In genomic region chr4:119523575-119523974, GRCm38 (mm10) we compare ENCODE assay signal across 22 mouse cellular contexts. TPM values are rescaled to one million over a fixed set of nuclear protein-coding genes. Genes with fewer than 3 reads are reported as not detected.
A peak's percentile ranks its signal among the peaks of the same experiment; 100 is the strongest.
DNase-seq lines count a peak whose midpoint lies in the region; ATAC-seq and TF ChIP-seq lines count a peak whose summit lies in the region.
"Had no signal": no experiment of that assay in that cellular context is flagged by ENCODE, and none has a peak within 500 bp of the region (broad histone marks: within the 10 kb centered on the region; RNA-seq: fewer than 3 reads in every experiment).

No protein-coding gene starts in this region.

- no peak overlapping the region for H3K4me3 ChIP-seq in forebrain, embryonic 13.5 days
- H3K4me3 ChIP-seq in forebrain, embryonic 11.5 days (ENCODE audit: low read depth, low read length), result no peak overlapping the region
- H3K4me3 ChIP-seq in hindbrain, embryonic 14.5 days (replicated peaks; ENCODE audit: low read length), result no peak overlapping the region
- no peak overlapping the region for H3K4me3 ChIP-seq in midbrain, embryonic 15.5 days
- no peak overlapping the region for H3K4me3 ChIP-seq in left cerebral cortex, adult 2 months
- H3K4me3 ChIP-seq: heart, embryonic 15.5 days; limb, embryonic 12.5 days; liver, embryonic 15.5 days had no signal

- H3K9ac ChIP-seq in forebrain, embryonic 13.5 days, result no peak overlapping the region
- H3K9ac ChIP-seq in forebrain, embryonic 11.5 days (ENCODE audit: low read length), result no peak overlapping the region
- no peak overlapping the region for H3K9ac ChIP-seq in hindbrain, embryonic 14.5 days
- H3K9ac ChIP-seq in midbrain, embryonic 15.5 days, result no peak overlapping the region
- H3K9ac ChIP-seq: heart, embryonic 15.5 days; limb, embryonic 12.5 days; liver, embryonic 15.5 days had no signal

- intact Hi-C loops in left cerebral cortex, adult 2 months (cut with DNase I), result no loop called here

- H3K9me3 ChIP-seq in forebrain, embryonic 13.5 days (replicated peaks), result no peaks in the 10 kb centered on the region
- no peaks in the 10 kb centered on the region for H3K9me3 ChIP-seq in forebrain, embryonic 11.5 days (ENCODE audit: control insufficient read depth, low read length)
- H3K9me3 ChIP-seq in hindbrain, embryonic 14.5 days (ENCODE audit: control insufficient read depth, low read length), result no peaks in the 10 kb centered on the region
- no peaks in the 10 kb centered on the region for H3K9me3 ChIP-seq in midbrain, embryonic 15.5 days
- H3K9me3 ChIP-seq: heart, embryonic 15.5 days; limb, embryonic 12.5 days; liver, embryonic 15.5 days had no signal

- no peak overlapping the region for H3K4me2 ChIP-seq in forebrain, embryonic 13.5 days
- no peak overlapping the region for H3K4me2 ChIP-seq in forebrain, embryonic 11.5 days (ENCODE audit: low read depth, low read length, severe bottlenecking)
- peak overlapping the region; percentile 36 for H3K4me2 ChIP-seq in hindbrain, embryonic 14.5 days (replicated peaks)
- peak overlapping the region; percentile 32 for H3K4me2 ChIP-seq in midbrain, embryonic 15.5 days
- H3K4me2 ChIP-seq: heart, embryonic 15.5 days; limb, embryonic 12.5 days; liver, embryonic 15.5 days had no signal

- WGBS in forebrain, embryonic 13.5 days, result 67% methylated on average over 4 of the region's 4 CpGs
- 80% methylated on average over 4 of the region's 4 CpGs for WGBS in forebrain, embryonic 11.5 days
- WGBS in hindbrain, embryonic 14.5 days, result 49% methylated on average over 4 of the region's 4 CpGs
- 34% methylated on average over 4 of the region's 4 CpGs for WGBS in midbrain, embryonic 15.5 days

- no peaks in the 10 kb centered on the region for H3K27me3 ChIP-seq in forebrain, embryonic 13.5 days
- no peaks in the 10 kb centered on the region for H3K27me3 ChIP-seq in forebrain, embryonic 11.5 days (ENCODE audit: control insufficient read depth, insufficient read depth, low read length)
- H3K27me3 ChIP-seq in hindbrain, embryonic 14.5 days (ENCODE audit: control insufficient read depth, insufficient read depth, low read length), result no peaks in the 10 kb centered on the region
- H3K27me3 ChIP-seq in midbrain, embryonic 15.5 days (replicated peaks), result no peaks in the 10 kb centered on the region
- H3K27me3 ChIP-seq: heart, embryonic 15.5 days; limb, embryonic 12.5 days; liver, embryonic 15.5 days had no signal

- H3K4me1 ChIP-seq in forebrain, embryonic 13.5 days, result no peaks in the 10 kb centered on the region; the same call in 1 of the 2 replicates
- H3K4me1 ChIP-seq in forebrain, embryonic 11.5 days (replicated peaks; ENCODE audit: control insufficient read depth, insufficient read depth, low read length), result no peaks in the 10 kb centered on the region
- H3K4me1 ChIP-seq in hindbrain, embryonic 14.5 days (replicated peaks; ENCODE audit: control insufficient read depth, insufficient read depth, low read length), result peaks cover 14% of the 10 kb centered on the region
- peaks cover 14% of the 10 kb centered on the region for H3K4me1 ChIP-seq in midbrain, embryonic 15.5 days
- H3K4me1 ChIP-seq: heart, embryonic 15.5 days; limb, embryonic 12.5 days; liver, embryonic 15.5 days had no signal

- peak overlapping the region; percentile 44 for H3K27ac ChIP-seq in forebrain, embryonic 13.5 days
- no peak overlapping the region for H3K27ac ChIP-seq in forebrain, embryonic 11.5 days (ENCODE audit: low read depth, low read length)
- H3K27ac ChIP-seq in hindbrain, embryonic 14.5 days, result peak overlapping the region; percentile 85
- peak overlapping the region; percentile 86 for H3K27ac ChIP-seq in midbrain, embryonic 15.5 days
- H3K27ac ChIP-seq in left cerebral cortex, adult 2 months, result no peak overlapping the region
- H3K27ac ChIP-seq: heart, embryonic 15.5 days; limb, embryonic 12.5 days; liver, embryonic 15.5 days had no signal

- no peak for DNase-seq in forebrain, embryonic 11.5 days (ENCODE audit: low spot score)
- peak; percentile 11 for DNase-seq in brain, adult 2 months (ENCODE audit: low read depth, low spot score)
- peak; percentile 27 for DNase-seq in hindbrain, embryonic 14.5 days (ENCODE audit: low spot score)
- DNase-seq in left cerebral cortex, adult 2 months (ENCODE audit: extremely low spot score in 1 of 2, low spot score in 2 of 2), result no peak
- no peak for DNase-seq in Muller cell, postnatal 12 days (ENCODE audit: inconsistent ontology term)
- DNase-seq: adrenal gland, postnatal 10 days; cerebellum, adult 8-10 months; heart, adult 18-20 months; kidney, adult 18-20 months; kidney, postnatal 10 days; right cerebral cortex, postnatal 25 days had no signal

- H3K36me3 ChIP-seq in forebrain, embryonic 13.5 days (ENCODE audit: poor library complexity, severe bottlenecking), result no peaks in the 10 kb centered on the region
- H3K36me3 ChIP-seq in forebrain, embryonic 11.5 days (ENCODE audit: control insufficient read depth, insufficient read depth, low read length), result no peaks in the 10 kb centered on the region
- H3K36me3 ChIP-seq in hindbrain, embryonic 14.5 days (replicated peaks; ENCODE audit: control insufficient read depth, insufficient read depth), result no peaks in the 10 kb centered on the region
- no peaks in the 10 kb centered on the region for H3K36me3 ChIP-seq in midbrain, embryonic 15.5 days (replicated peaks)
- H3K36me3 ChIP-seq: heart, embryonic 15.5 days; limb, embryonic 12.5 days; liver, embryonic 15.5 days had no signal

- no peak for ATAC-seq in forebrain, embryonic 13.5 days
- ATAC-seq in forebrain, embryonic 11.5 days (replicated peaks; ENCODE audit: low FRiP score), result no peak
- ATAC-seq in hindbrain, embryonic 14.5 days (ENCODE audit: low FRiP score), result no peak; the same call in 1 of the 2 replicates
- ATAC-seq in midbrain, embryonic 15.5 days (replicated peaks), result peak; percentile 84
- ATAC-seq in frontal cortex, adult (ENCODE audit: low TSS enrichment), result no peak
- ATAC-seq: lung, postnatal 0 days had no signal

- TF ChIP-seq CTCF in left cerebral cortex, adult 2 months (IDR thresholded peaks at IDR 0.05), result no peak

RNA-seq across cellular contexts. Expression of gene Foxj3, which starts 13.2 kb away (rescaled TPM):
- polyA plus RNA-seq in forebrain, embryonic 13.5 days (2015; fragmentation: Nextera tagmentation; extraction: Ambion mirVana), result 23.8 and 25.4 TPM in 2 replicates
- 27.9 and 30.9 TPM in 2 replicates for polyA plus RNA-seq in forebrain, embryonic 11.5 days (2014; fragmentation: Nextera tagmentation; extraction: Ambion mirVana)
- polyA plus RNA-seq in hindbrain, embryonic 14.5 days (2014; fragmentation: Nextera tagmentation; extraction: Ambion mirVana), result 30.0 and 36.4 TPM in 2 replicates
- 34.5 and 38.2 TPM in 2 replicates for polyA plus RNA-seq in midbrain, embryonic 15.5 days (2015; fragmentation: Nextera tagmentation; extraction: Ambion mirVana)
- total RNA-seq in left cerebral cortex, adult 2 months (2021), result 10 to 100 TPM; 69.6 to 72.2 TPM

RNA-seq across cellular contexts. Expression of gene Frg2f1, which starts 15.8 kb away (rescaled TPM):
- polyA plus RNA-seq in forebrain, embryonic 13.5 days (2015; fragmentation: Nextera tagmentation; extraction: Ambion mirVana), result 4.8 TPM in 2 replicates
- 3.4 TPM in 2 replicates for polyA plus RNA-seq in forebrain, embryonic 11.5 days (2014; fragmentation: Nextera tagmentation; extraction: Ambion mirVana)
- 9.2 and 10.5 TPM in 2 replicates for polyA plus RNA-seq in hindbrain, embryonic 14.5 days (2014; fragmentation: Nextera tagmentation; extraction: Ambion mirVana)
- 9.9 and 13.3 TPM in 2 replicates for polyA plus RNA-seq in midbrain, embryonic 15.5 days (2015; fragmentation: Nextera tagmentation; extraction: Ambion mirVana)
- 10 to 100 TPM; 21.4 to 22.5 TPM for total RNA-seq in left cerebral cortex, adult 2 months (2021)

RNA-seq across cellular contexts. Expression of gene Rimkla, which starts 31.1 kb away (rescaled TPM):
- 12.2 and 12.6 TPM in 2 replicates for polyA plus RNA-seq in forebrain, embryonic 13.5 days (2015; fragmentation: Nextera tagmentation; extraction: Ambion mirVana)
- polyA plus RNA-seq in forebrain, embryonic 11.5 days (2014; fragmentation: Nextera tagmentation; extraction: Ambion mirVana), result 5.2 and 5.6 TPM in 2 replicates
- polyA plus RNA-seq in hindbrain, embryonic 14.5 days (2014; fragmentation: Nextera tagmentation; extraction: Ambion mirVana), result 30.5 and 37.8 TPM in 2 replicates
- polyA plus RNA-seq in midbrain, embryonic 15.5 days (2015; fragmentation: Nextera tagmentation; extraction: Ambion mirVana), result 25.5 and 27.6 TPM in 2 replicates
- total RNA-seq in left cerebral cortex, adult 2 months (2021), result 1 to 10 TPM; 6.2 to 9.3 TPM
- total RNA-seq: gastrocnemius, adult 8-10 months; hematopoietic stem cell, adult 5-6 weeks; megakaryocyte, adult 5-6 weeks; MEL had no signal
- polyA plus RNA-seq: liver, embryonic 15.5 days had no signal

Comparison
In these comparisons a context has a peak if more than half of its experiments do, and no peak if none do; other contexts are left out.
1. H3K27ac ChIP-seq: peak in forebrain, embryonic 13.5 days (single experiment), hindbrain, embryonic 14.5 days (single experiment) and midbrain, embryonic 15.5 days (single experiment); none in forebrain, embryonic 11.5 days (single experiment) and left cerebral cortex, adult 2 months (single experiment).
2. H3K4me2 ChIP-seq: peak in hindbrain, embryonic 14.5 days (single experiment) and midbrain, embryonic 15.5 days (single experiment); none in forebrain, embryonic 13.5 days (single experiment) and forebrain, embryonic 11.5 days (single experiment).
3. DNase-seq: peak in brain, adult 2 months (single experiment) and hindbrain, embryonic 14.5 days (single experiment); none in forebrain, embryonic 11.5 days (single experiment), left cerebral cortex, adult 2 months (0 of 2) and Muller cell, postnatal 12 days (single experiment).